Mouse (Mus musculus): ENCODE data around the gene Tmem150a. TPM values are rescaled to one million over a fixed set of nuclear protein-coding genes. Genes with fewer than 3 reads are reported as not detected.

Gene Tmem150a
- polyA plus RNA-seq, 1 experiment from 2014 or later: 15.4 TPM

GRCm38 (mm10) chr6:72386561-72386960 is 31.3 kb downstream of the Tmem150a start:
- Histone ChIP-seq H3K27ac (ENCODE audit: low read depth, low read length) (no peak overlapping the region), H3K9ac (replicated peaks; ENCODE audit: low read depth, low read length) (no peak overlapping the region), H3K27me3 (ENCODE audit: control insufficient read depth, insufficient read depth, low read length) (peaks cover 3% of the 10 kb centered on the region), H3K4me3 (ENCODE audit: low read depth, low read length) (no peak overlapping the region), H3K4me1 (ENCODE audit: control insufficient read depth, insufficient read depth, low read length) (0 out of 2 replicates have a peak, but pooled peaks cover 3% of the 10 kb centered on the region), H3K9me3 (ENCODE audit: control insufficient read depth, low read length) (no peaks in the 10 kb centered on the region), H3K4me2 (ENCODE audit: low read depth, low read length) (no peak overlapping the region), H3K36me3 (ENCODE audit: control insufficient read depth, insufficient read depth, low read length) (no peaks in the 10 kb centered on the region)
- ATAC-seq (ENCODE audit: low read depth): no peak
- 89% methylated on average over 2 of the region's 2 CpGs for WGBS

- no peak overlapping the region for H3K4me2 ChIP-seq (ENCODE audit: low read depth, low read length)
- H3K27ac ChIP-seq (ENCODE audit: low read depth, low read length): no peak overlapping the region
- WGBS: 73% methylated on average over 3 of the region's 3 CpGs
- no peaks in the 10 kb centered on the region for H3K9me3 ChIP-seq (ENCODE audit: control insufficient read depth, low read length)
- H3K36me3 ChIP-seq (ENCODE audit: control insufficient read depth, insufficient read depth, low read length): no peaks in the 10 kb centered on the region
- ATAC-seq (ENCODE audit: low read depth): no peak
- no peak overlapping the region for H3K4me3 ChIP-seq (ENCODE audit: low read depth, low read length)
- peaks cover 3% of the 10 kb centered on the region; the same call in 1 of the 2 replicates for H3K27me3 ChIP-seq (ENCODE audit: control insufficient read depth, insufficient read depth, low read length)
- H3K9ac ChIP-seq (replicated peaks; ENCODE audit: low read depth, low read length): no peak overlapping the region
- 0 out of 2 replicates have a peak, but pooled peaks cover 3% of the 10 kb centered on the region for H3K4me1 ChIP-seq (ENCODE audit: control insufficient read depth, insufficient read depth, low read length)
These were observed 32.6 kb downstream of the Tmem150a start for GRCm38 (mm10) chr6:72387816-72388215.

- H3K4me1 ChIP-seq (ENCODE audit: control insufficient read depth, insufficient read depth, low read length): 0 out of 2 replicates have a peak, but pooled peaks cover 3% of the 10 kb centered on the region
- WGBS: 77% methylated on average over 10 of the region's 10 CpGs
- no peaks in the 10 kb centered on the region for H3K36me3 ChIP-seq (ENCODE audit: control insufficient read depth, insufficient read depth, low read length)
- no peak overlapping the region for H3K4me3 ChIP-seq (ENCODE audit: low read depth, low read length)
- no peak for ATAC-seq (ENCODE audit: low read depth)
- no peak overlapping the region for H3K4me2 ChIP-seq (ENCODE audit: low read depth, low read length)
- H3K27ac ChIP-seq (ENCODE audit: low read depth, low read length): no peak overlapping the region
- no peak overlapping the region for H3K9ac ChIP-seq (replicated peaks; ENCODE audit: low read depth, low read length)
- no peaks in the 10 kb centered on the region for H3K9me3 ChIP-seq (ENCODE audit: control insufficient read depth, low read length)
- peaks cover 3% of the 10 kb centered on the region; the same call in 1 of the 2 replicates for H3K27me3 ChIP-seq (ENCODE audit: control insufficient read depth, insufficient read depth, low read length)
These were observed 33.0 kb downstream of the Tmem150a start for GRCm38 (mm10) chr6:72388266-72388665.

- no peak overlapping the region for H3K4me2 ChIP-seq (ENCODE audit: low read depth, low read length)
- H3K27me3 ChIP-seq (ENCODE audit: control insufficient read depth, insufficient read depth, low read length): peaks cover 3% of the 10 kb centered on the region; the same call in 1 of the 2 replicates
- ATAC-seq (ENCODE audit: low read depth): no peak
- no peak overlapping the region for H3K4me3 ChIP-seq (ENCODE audit: low read depth, low read length)
- H3K9ac ChIP-seq (replicated peaks; ENCODE audit: low read depth, low read length): no peak overlapping the region
- no peaks in the 10 kb centered on the region for H3K36me3 ChIP-seq (ENCODE audit: control insufficient read depth, insufficient read depth, low read length)
- no peaks in the 10 kb centered on the region for H3K9me3 ChIP-seq (ENCODE audit: control insufficient read depth, low read length)
- no peak overlapping the region for H3K27ac ChIP-seq (ENCODE audit: low read depth, low read length)
- WGBS: 91% methylated on average over 6 of the region's 6 CpGs
- H3K4me1 ChIP-seq (ENCODE audit: control insufficient read depth, insufficient read depth, low read length): 0 out of 2 replicates have a peak, but pooled peaks cover 3% of the 10 kb centered on the region
These were observed 33.6 kb downstream of the Tmem150a start for GRCm38 (mm10) chr6:72388791-72389329.

GRCm38 (mm10) chr6:72389471-72389940 is 34.3 kb downstream of the Tmem150a start:
- Histone ChIP-seq H3K4me2 (ENCODE audit: low read depth, low read length) (peak overlapping the region; percentile 46), H3K27ac (ENCODE audit: low read depth, low read length) (0 out of 2 replicates have a peak overlapping the region, but pooled peaks have one; percentile 4), H3K9ac (replicated peaks; ENCODE audit: low read depth, low read length) (0 out of 2 replicates have a peak overlapping the region, but pooled peaks have one; percentile 34), H3K36me3 (ENCODE audit: control insufficient read depth, insufficient read depth, low read length) (no peaks in the 10 kb centered on the region), H3K27me3 (ENCODE audit: control insufficient read depth, insufficient read depth, low read length) (peaks cover 3% of the 10 kb centered on the region; the same call in 1 of the 2 replicates), H3K4me3 (ENCODE audit: low read depth, low read length) (peak overlapping the region; percentile 22), H3K4me1 (ENCODE audit: control insufficient read depth, insufficient read depth, low read length) (0 out of 2 replicates have a peak, but pooled peaks cover 3% of the 10 kb centered on the region), H3K9me3 (ENCODE audit: control insufficient read depth, low read length) (no peaks in the 10 kb centered on the region)
- 40% methylated on average over 13 of the region's 13 CpGs for WGBS
- ATAC-seq (ENCODE audit: low read depth): no peak

- Histone ChIP-seq H3K4me2 (ENCODE audit: low read depth, low read length) (peak within 1 kb of the TSS; percentile 46), H3K4me1 (ENCODE audit: control insufficient read depth, insufficient read depth, low read length) (0 out of 2 replicates have a peak, but pooled peaks cover 3% of the 10 kb centered on the region), H3K36me3 (ENCODE audit: control insufficient read depth, insufficient read depth, low read length) (no peaks in the 10 kb centered on the region), H3K27me3 (ENCODE audit: control insufficient read depth, insufficient read depth, low read length) (peaks cover 3% of the 10 kb centered on the region; the same call in 1 of the 2 replicates), H3K4me3 (ENCODE audit: low read depth, low read length) (peak within 1 kb of the TSS; percentile 22), H3K27ac (ENCODE audit: low read depth, low read length) (0 out of 2 replicates have a peak within 1 kb of the TSS, but pooled peaks have one; percentile 5), H3K9me3 (ENCODE audit: control insufficient read depth, low read length) (no peaks in the 10 kb centered on the region), H3K9ac (replicated peaks; ENCODE audit: low read depth, low read length) (peak within 1 kb of the TSS; percentile 34; the same call in 1 of the 2 replicates)
- WGBS: 4% methylated on average over 32 of the region's 33 CpGs
- ATAC-seq (ENCODE audit: low read depth): peak; percentile 31; the same call in 1 of the 2 replicates
These were observed 34.9 kb downstream of the Tmem150a start, which contains the start of gene Vamp8 for GRCm38 (mm10) chr6:72389941-72390771. Gene Vamp8, minus strand, starts transcription at chr6:72390703.

- no peak overlapping the region for H3K27ac ChIP-seq (ENCODE audit: low read depth, low read length)
- ATAC-seq (ENCODE audit: low read depth): peak; percentile 31; the same call in 1 of the 2 replicates
- no peaks in the 10 kb centered on the region for H3K9me3 ChIP-seq (ENCODE audit: control insufficient read depth, low read length)
- 0 out of 2 replicates have a peak, but pooled peaks cover 3% of the 10 kb centered on the region for H3K4me1 ChIP-seq (ENCODE audit: control insufficient read depth, insufficient read depth, low read length)
- H3K36me3 ChIP-seq (ENCODE audit: control insufficient read depth, insufficient read depth, low read length): no peaks in the 10 kb centered on the region
- no peak overlapping the region for H3K9ac ChIP-seq (replicated peaks; ENCODE audit: low read depth, low read length)
- WGBS: 25% methylated on average over 12 of the region's 12 CpGs
- H3K4me3 ChIP-seq (ENCODE audit: low read depth, low read length): no peak overlapping the region; the same call in 1 of the 2 replicates
- peak overlapping the region; percentile 46; the same call in 1 of the 2 replicates for H3K4me2 ChIP-seq (ENCODE audit: low read depth, low read length)
- peaks cover 3% of the 10 kb centered on the region; the same call in 1 of the 2 replicates for H3K27me3 ChIP-seq (ENCODE audit: control insufficient read depth, insufficient read depth, low read length)
These were observed 35.7 kb downstream of the Tmem150a start for GRCm38 (mm10) chr6:72390795-72391521.

- no peak overlapping the region for H3K9ac ChIP-seq (replicated peaks; ENCODE audit: low read depth, low read length)
- 96% methylated on average over 5 of the region's 5 CpGs for WGBS
- H3K27me3 ChIP-seq (ENCODE audit: control insufficient read depth, insufficient read depth, low read length): peaks cover 3% of the 10 kb centered on the region; the same call in 1 of the 2 replicates
- no peak overlapping the region for H3K27ac ChIP-seq (ENCODE audit: low read depth, low read length)
- H3K4me1 ChIP-seq (ENCODE audit: control insufficient read depth, insufficient read depth, low read length): 0 out of 2 replicates have a peak, but pooled peaks cover 3% of the 10 kb centered on the region
- H3K36me3 ChIP-seq (ENCODE audit: control insufficient read depth, insufficient read depth, low read length): no peaks in the 10 kb centered on the region
- no peaks in the 10 kb centered on the region for H3K9me3 ChIP-seq (ENCODE audit: control insufficient read depth, low read length)
- H3K4me2 ChIP-seq (ENCODE audit: low read depth, low read length): no peak overlapping the region
- no peak overlapping the region for H3K4me3 ChIP-seq (ENCODE audit: low read depth, low read length)
- no peak for ATAC-seq (ENCODE audit: low read depth)
These were observed 37.1 kb downstream of the Tmem150a start for GRCm38 (mm10) chr6:72392341-72392740.
